Mouse (Mus musculus) G1E-ER4 (cell line): ENCODE results near the gene 4930453N24Rik. TPM values are rescaled to one million over a fixed set of nuclear protein-coding genes. Genes with fewer than 3 reads are reported as not detected.

Experiments used
- GATA1 ChIP-seq: IDR thresholded peaks from one replicate; pipeline ENCODE4 v1.8.0; 2012; ENCODE audit warnings: low read length, inconsistent platforms
- polyA plus RNA-seq: library from polyadenylated mRNA; stranded (reverse); fragments of >175 nt; gene quantifications from 2 replicates; pipeline ENCODE4 v1.2.3, GENCODE M21; 2012

4930453N24Rik gene
- polyA plus RNA-seq: 8.4 and 10.8 TPM in 2 replicates

- TF ChIP-seq GATA1: no peak
Observed at GRCm38 (mm10) chr16:64770521-64771430, at the start of gene 4930453N24Rik. Gene 4930453N24Rik, minus strand, starts transcription at chr16:64771161.

- no peak for TF ChIP-seq GATA1
Observed at GRCm38 (mm10) chr16:64817094-64817765, 46.3 kb upstream of the 4930453N24Rik start.

DNA sequence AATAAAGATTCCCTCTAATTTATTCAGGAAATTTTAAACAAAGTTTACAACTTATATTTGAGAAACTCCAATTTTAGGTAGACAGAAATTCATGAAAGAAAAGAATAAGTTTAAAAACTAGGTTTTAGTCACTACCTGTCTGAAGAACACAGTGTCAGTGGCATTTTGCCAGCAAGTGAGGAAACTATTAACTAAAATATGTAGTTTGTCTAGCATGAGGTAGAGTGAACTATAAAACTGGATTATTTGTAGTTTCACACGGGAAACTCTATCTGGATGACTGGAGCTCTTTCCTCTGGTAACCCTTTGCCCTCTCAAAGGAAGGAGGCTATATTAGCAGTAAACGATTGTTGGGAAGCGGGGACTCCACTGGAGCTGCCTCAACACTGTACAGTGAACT is 32.1 kb upstream of the 4930453N24Rik start:
- no peak for TF ChIP-seq GATA1

DNA sequence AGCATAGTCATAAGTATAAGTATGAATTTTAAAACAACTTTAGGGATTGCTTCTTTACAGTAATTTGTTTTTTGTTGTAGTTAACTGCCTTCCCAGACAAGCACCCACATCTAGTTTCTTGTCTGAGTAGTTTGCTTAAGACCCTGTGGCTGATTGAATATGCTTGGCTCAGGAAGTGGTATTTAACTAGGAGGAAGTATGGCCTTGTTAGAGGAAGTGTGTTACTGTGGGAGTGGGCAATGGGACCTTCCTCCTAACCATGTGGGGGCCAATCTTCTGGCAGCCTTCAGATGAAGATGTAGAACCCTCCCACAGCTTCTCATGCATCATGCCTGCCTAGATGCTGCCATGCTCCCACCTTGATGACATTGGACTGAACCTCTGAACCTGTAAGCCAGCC is 30.7 kb upstream of the 4930453N24Rik start:
- no peak for TF ChIP-seq GATA1

GRCm38 (mm10) chr16:64800393-64800792 is 29.4 kb upstream of the 4930453N24Rik start:
- TF ChIP-seq GATA1: no peak

DNA sequence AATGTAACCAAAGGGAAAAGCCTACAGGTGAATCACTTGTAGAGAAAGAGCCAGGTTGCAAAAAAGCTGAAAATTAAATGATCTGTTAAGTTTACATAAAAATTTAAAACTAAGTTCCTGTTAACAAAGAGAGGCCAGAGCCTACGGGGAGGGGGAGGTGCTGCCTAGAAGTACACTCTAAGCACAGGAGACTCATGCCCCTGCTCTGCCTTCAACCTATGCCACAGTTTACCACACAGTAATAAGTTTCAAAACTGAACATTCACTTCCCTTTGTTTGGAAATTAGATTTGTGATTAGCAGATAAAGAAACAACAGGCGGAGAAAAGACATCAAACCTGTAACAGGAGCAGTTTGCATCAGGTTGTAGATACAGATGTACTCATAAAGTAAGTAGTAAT is 23.8 kb upstream of the 4930453N24Rik start:
- no peak for TF ChIP-seq GATA1

DNA sequence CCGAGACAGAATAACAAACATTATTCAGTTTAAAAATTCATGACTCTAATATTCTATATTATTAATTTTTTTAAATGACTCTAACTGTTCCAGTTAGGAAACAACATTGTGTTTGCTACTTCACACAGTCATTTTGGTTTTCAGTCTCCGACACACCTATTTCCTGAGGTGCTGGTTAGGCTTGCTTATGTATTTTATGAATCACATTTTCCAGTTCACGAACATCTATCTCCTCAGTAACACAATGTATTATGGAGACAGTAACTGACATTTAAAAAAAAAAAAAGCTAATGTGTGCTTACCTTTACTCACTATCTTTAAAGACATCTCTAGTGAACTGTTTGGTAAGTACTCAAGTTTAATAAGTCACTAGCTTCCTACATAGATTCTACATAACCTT is 18.7 kb upstream of the 4930453N24Rik start:
- no peak for TF ChIP-seq GATA1

DNA sequence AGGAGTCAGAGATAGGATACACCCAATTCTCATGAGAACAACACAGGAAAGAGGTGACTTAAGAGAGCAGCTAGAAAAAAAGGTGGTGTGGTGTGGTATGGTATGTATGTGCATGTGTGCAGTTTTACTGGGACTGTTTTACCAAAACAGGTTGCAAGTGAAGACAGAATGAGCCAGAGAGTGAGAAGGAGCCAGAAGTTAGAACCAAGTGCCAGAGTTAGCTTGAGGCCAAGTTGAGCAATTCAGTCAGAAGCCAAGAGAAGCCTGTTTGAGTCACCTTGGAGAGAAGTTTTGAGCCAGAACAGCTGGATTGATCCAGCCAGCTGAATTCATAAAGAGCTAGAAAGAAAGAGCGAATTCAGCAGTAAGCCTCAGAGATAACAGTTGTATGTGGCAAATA is 4.6 kb upstream of the 4930453N24Rik start:
- no peak for TF ChIP-seq GATA1

- TF ChIP-seq GATA1: no peak
Observed at GRCm38 (mm10) chr16:64771431-64771818, 464 bp upstream of the 4930453N24Rik start.

GRCm38 (mm10) chr16:64766696-64767300 is 4.2 kb downstream of the 4930453N24Rik start:
- no peak for TF ChIP-seq GATA1

DNA sequence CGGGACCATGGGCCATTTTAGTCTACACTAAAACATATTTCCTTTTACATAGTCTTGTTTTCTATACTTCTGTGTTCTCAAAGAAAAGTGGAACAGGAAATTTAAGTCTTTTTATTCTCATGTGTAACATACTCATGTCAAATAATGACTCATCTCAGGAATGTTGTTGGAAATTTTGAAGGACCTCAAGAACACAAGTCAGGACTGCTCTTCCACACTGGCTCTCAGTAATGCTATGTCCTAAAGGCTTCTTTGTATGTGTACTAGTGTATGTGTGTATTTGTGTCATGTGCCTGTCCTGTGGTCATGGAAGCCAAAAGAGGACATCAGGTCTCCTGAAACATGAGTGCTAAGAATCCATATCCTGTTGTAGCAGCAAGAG is 11.7 kb downstream of the 4930453N24Rik start:
- no peak for TF ChIP-seq GATA1

DNA sequence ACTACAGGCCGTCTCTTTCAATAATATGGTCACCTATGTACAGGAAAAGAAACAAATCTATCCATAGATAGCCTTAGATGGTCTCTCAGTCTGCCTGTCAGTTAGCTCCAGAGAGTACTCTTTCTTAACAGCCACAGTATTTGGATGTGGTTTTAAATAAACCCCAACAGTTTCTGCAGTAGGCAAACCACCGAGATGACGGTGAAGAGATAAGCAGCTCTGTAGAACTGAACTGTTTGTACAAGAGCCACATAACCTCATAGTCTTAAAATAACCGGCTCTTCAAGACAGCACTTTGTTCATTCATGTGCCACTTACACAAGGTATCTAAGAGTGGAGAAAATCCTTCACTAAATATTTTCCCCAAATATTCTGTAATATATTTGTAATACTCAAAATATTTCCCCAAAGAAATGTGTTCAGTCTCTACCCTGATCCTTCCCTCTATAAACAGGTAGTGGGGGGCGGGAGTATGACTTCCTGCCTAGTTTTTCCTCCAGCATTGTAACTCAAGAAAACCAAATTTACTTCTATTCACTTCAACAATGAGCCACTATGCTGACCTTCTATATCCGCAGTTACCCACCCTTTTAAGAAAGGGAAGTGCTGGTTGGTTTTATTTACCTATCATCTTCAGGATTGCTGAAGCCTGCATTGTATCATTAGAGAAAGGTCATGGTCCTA is 12.3 kb downstream of the 4930453N24Rik start:
- TF ChIP-seq GATA1: peak; percentile 55

- TF ChIP-seq GATA1: no peak
Observed at GRCm38 (mm10) chr16:64757666-64758400, 13.1 kb downstream of the 4930453N24Rik start.

GRCm38 (mm10) chr16:64756321-64756720 is 14.6 kb downstream of the 4930453N24Rik start:
- no peak for TF ChIP-seq GATA1

- no peak for TF ChIP-seq GATA1
Observed at GRCm38 (mm10) chr16:64754743-64755139, 16.2 kb downstream of the 4930453N24Rik start.
